Mouse (Mus musculus) cortical plate, adult 2 months (tissue): Measurements from ENCODE around the gene Loxl1.

Source experiments
- CTCF ChIP-seq: fragments of 200-500 bp; IDR thresholded peaks from 2 replicates; pipeline ENCODE4 v1.5.1; 2011; ENCODE audit warnings: mild to moderate bottlenecking, control low read depth, low read length; ENCODE audit not compliant: insufficient read depth; ENCODE audit errors: extremely low read depth
- POLR2A ChIP-seq: fragments of 200-500 bp; IDR thresholded peaks from 2 replicates; pipeline ENCODE4 v1.6.1; 2011; ENCODE audit warnings: mild to moderate bottlenecking, low read length, control low read depth; ENCODE audit not compliant: insufficient read depth; ENCODE audit errors: extremely low read depth

GRCm38 (mm10) chr9:58299356-58299799 lies 13.6 kb downstream of the Loxl1 start:
- TF ChIP-seq CTCF (no peak), POLR2A (no peak)
